Mouse (Mus musculus) ES-E14 (cell line): ENCODE data around the gene Celsr1. TPM values are rescaled to one million over a fixed set of nuclear protein-coding genes. Genes with fewer than 3 reads are reported as not detected.
A peak's percentile ranks its signal among the peaks of the same experiment; 100 is the strongest.

Experiments used
- DNase-seq: peaks from one replicate; pipeline ENCODE4 v3.0.0-alpha.2; 2013; ENCODE audit warnings: low read depth, low spot score
- H3K27ac ChIP-seq: 2 replicates; pipeline ENCODE4 v1.5.1; 2012; ENCODE audit warnings: low read depth, mild to moderate bottlenecking, low read length, moderate library complexity, mixed read lengths; ENCODE audit not compliant: poor library complexity, insufficient read depth, severe bottlenecking
- H3K36me3 ChIP-seq: 2 replicates; pipeline ENCODE4 v1.6.1; 2012; ENCODE audit warnings: mild to moderate bottlenecking, low read length, moderate library complexity, mixed read lengths; ENCODE audit not compliant: control insufficient read depth, poor library complexity, insufficient read depth, severe bottlenecking
- H3K4me1 ChIP-seq, 2 experiments: fragments of 150-350 bp in 1 of 2; sonication (generic) in 1 of 2; 2 replicates each; pipeline ENCODE4 v1.6.1; 2012; ENCODE audit warnings: low read length in 2 of 2, mild to moderate bottlenecking in 1 of 2, mixed read lengths in 1 of 2; ENCODE audit not compliant: control insufficient read depth in 2 of 2, insufficient read depth in 2 of 2, poor library complexity in 1 of 2
- H3K4me3 ChIP-seq, 2 experiments: fragments of 150-350 bp in 1 of 2; sonication (generic) in 1 of 2; 2 replicates each; pipeline ENCODE4 v1.5.1; 2012; ENCODE audit warnings: low read length in 2 of 2, low read depth in 1 of 2, mild to moderate bottlenecking in 1 of 2, mixed read lengths in 1 of 2; ENCODE audit not compliant: insufficient read depth in 1 of 2, poor library complexity in 1 of 2, severe bottlenecking in 1 of 2
- H3K9ac ChIP-seq: 2 replicates; pipeline ENCODE4 v1.6.1; 2012; ENCODE audit warnings: low read depth, mild to moderate bottlenecking, low read length, mixed read lengths; ENCODE audit not compliant: poor library complexity, insufficient read depth, severe bottlenecking
- H3K9me3 ChIP-seq: fragments of 150-350 bp; sonication (generic); 2 replicates; pipeline ENCODE4 v1.6.1; 2012; ENCODE audit warnings: low read depth, mild to moderate bottlenecking, low read length; ENCODE audit not compliant: control insufficient read depth, insufficient read depth
- CHD2 ChIP-seq: IDR thresholded peaks from 2 replicates; pipeline ENCODE4 v1.6.1; 2014; ENCODE audit warnings: mild to moderate bottlenecking, low read depth, low read length, inconsistent platforms
- HCFC1 ChIP-seq: IDR thresholded peaks from 2 replicates; pipeline ENCODE4 v1.6.1; 2012; ENCODE audit warnings: low read length, inconsistent platforms, borderline replicate concordance; ENCODE audit not compliant: insufficient read depth
- MAFK ChIP-seq: IDR thresholded peaks from 2 replicates; pipeline ENCODE4 v1.6.1; 2014; ENCODE audit warnings: mild to moderate bottlenecking, low read depth, low read length, inconsistent platforms; ENCODE audit not compliant: insufficient read depth
- ZC3H11A ChIP-seq: IDR thresholded peaks from 2 replicates; pipeline ENCODE4 v1.6.1; 2012; ENCODE audit warnings: low read depth, mild to moderate bottlenecking, inconsistent platforms, low read length, borderline replicate concordance
- ZNF384 ChIP-seq: IDR thresholded peaks from 2 replicates; pipeline ENCODE4 v1.6.1; 2012; ENCODE audit warnings: low read depth, low read length, inconsistent platforms
- in situ Hi-C, 2 experiments: fragments of 600-800 bp; cut with MboI; formaldehyde crosslinking; loops; one replicate each; pipeline ENCODE4 v1.15.1; 2025; ENCODE audit warnings: low sequenced_read_pairs in 2 of 2, inconsistent platforms in 1 of 2; ENCODE audit not compliant: unreplicated experiment in 2 of 2
- total RNA-seq: library from RNA; depleted of rRNA; stranded (reverse); fragments of 300-350 nt; gene quantifications from 2 replicates; pipeline ENCODE4 v1.2.3, GENCODE M21; 2012

Gene Celsr1
- total RNA-seq, 1 experiment: 12.6 TPM

DNA sequence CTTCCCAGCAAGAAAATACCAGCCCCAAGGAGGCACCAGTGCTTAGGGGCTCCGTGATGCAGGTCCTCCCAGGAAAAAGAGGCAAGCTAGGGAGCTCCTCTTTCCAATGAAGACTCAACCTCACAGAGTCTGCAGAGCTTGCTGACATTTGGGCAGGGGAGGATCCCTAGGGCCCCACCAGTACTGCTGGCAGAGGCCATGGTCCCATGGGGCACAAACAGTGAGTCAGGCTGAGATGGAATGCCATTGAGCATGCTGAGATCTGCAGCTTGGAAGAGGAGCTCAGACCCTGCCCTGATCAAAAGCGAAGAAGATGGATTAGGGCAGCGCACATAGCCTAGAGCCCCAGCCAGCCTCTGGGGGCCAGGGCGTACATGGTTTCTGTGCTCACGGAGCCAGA lies 7.8 kb upstream of the Celsr1 start:
- in situ Hi-C loops: no loop called here
- no peak overlapping the region for H3K27ac ChIP-seq
- no peaks in the 10 kb centered on the region for H3K36me3 ChIP-seq
- H3K9me3 ChIP-seq: no peaks in the 10 kb centered on the region
- H3K9ac ChIP-seq: no peak overlapping the region
- DNase-seq: no peak
- TF ChIP-seq CHD2: no peak
- no peak for TF ChIP-seq HCFC1
- TF ChIP-seq ZC3H11A: no peak
- no peak overlapping the region for H3K4me3 ChIP-seq
- peaks cover 0 to 2% of the 10 kb centered on the region in 2 experiments; a peak in 1 of 4 replicates for H3K4me1 ChIP-seq

- no peak overlapping the region for H3K4me3 ChIP-seq
- H3K9me3 ChIP-seq: no peaks in the 10 kb centered on the region
- no peak overlapping the region for H3K9ac ChIP-seq
- H3K27ac ChIP-seq: no peak overlapping the region
- H3K4me1 ChIP-seq: peaks cover 0 to 4% of the 10 kb centered on the region in 2 experiments; a peak in 1 of 4 replicates
- in situ Hi-C loops: loop anchor here (5.0 to 10.0 kb wide), 2 partner anchors 124 to 127 kb away; no protein-coding TSS in a partner anchor
- no peaks in the 10 kb centered on the region for H3K36me3 ChIP-seq
- DNase-seq: peak; percentile 81
- no peak for TF ChIP-seq CHD2
- no peak for TF ChIP-seq HCFC1
- no peak for TF ChIP-seq MAFK
- no peak for TF ChIP-seq ZNF384
- peak; percentile 92 for TF ChIP-seq ZC3H11A
Measured at GRCm38 (mm10) chr15:86038802-86039201, 5.2 kb upstream of the Celsr1 start.

- H3K36me3 ChIP-seq: peaks cover 6% of the 10 kb centered on the region; the same call in 1 of the 2 replicates
- H3K4me1 ChIP-seq: peaks cover 0 to 14% of the 10 kb centered on the region in 2 experiments; a peak in 1 of 4 replicates
- no peak overlapping the region for H3K4me3 ChIP-seq
- H3K27ac ChIP-seq: no peak overlapping the region
- no peaks in the 10 kb centered on the region for H3K9me3 ChIP-seq
- no peak overlapping the region for H3K9ac ChIP-seq
- no peak for TF ChIP-seq ZC3H11A
- TF ChIP-seq ZNF384: no peak
- no peak for TF ChIP-seq HCFC1
- no peak for TF ChIP-seq MAFK
- no peak for TF ChIP-seq CHD2
- DNase-seq: no peak
- in situ Hi-C loops: loop anchor here (5.0 to 10.0 kb wide), 2 partner anchors 121 to 124 kb away; no protein-coding TSS in a partner anchor
Measured at GRCm38 (mm10) chr15:86035913-86036312, 2.3 kb upstream of the Celsr1 start.

DNA sequence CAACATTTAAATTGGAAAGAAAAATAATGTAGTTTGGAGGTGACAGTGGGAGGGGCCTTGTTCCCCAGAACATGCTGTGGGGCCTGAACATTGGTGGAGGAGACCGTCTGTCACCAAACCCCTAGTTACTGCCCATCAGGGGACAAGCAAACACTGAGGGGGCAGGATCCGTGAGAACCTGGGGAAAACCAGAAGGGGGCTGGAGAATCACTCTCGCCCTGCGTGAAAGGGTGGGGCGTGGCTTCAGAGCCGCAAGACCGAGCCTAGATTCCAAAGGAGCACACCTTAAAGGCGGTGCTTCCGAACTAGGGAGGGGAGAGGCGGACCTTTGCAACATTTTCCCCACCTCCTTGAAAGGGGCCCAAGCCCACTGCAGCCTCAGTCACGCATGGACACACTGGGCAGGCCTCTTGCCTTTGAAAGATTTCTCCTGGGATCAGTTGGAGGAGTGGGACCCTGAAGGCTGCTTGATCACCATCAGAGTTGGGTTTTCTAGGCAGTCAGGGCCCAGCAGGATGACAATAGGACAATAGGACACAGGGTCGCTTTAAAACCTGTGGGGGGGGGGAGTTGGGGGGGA lies 1.3 kb upstream of the Celsr1 start:
- H3K36me3 ChIP-seq: peaks cover 7% of the 10 kb centered on the region; the same call in 1 of the 2 replicates
- H3K4me3 ChIP-seq: peak overlapping the region; percentile 14 to 65; a peak in 3 of 4 replicates
- TF ChIP-seq MAFK (no peak), ZC3H11A (no peak), HCFC1 (no peak), ZNF384 (no peak), CHD2 (no peak)
- H3K9me3 ChIP-seq: no peaks in the 10 kb centered on the region
- H3K4me1 ChIP-seq: peaks cover 0 to 20% of the 10 kb centered on the region in 2 experiments; a peak in 1 of 4 replicates
- in situ Hi-C loops: loop anchor here (5.0 to 10.0 kb wide), 2 partner anchors 120 to 123 kb away; no protein-coding TSS in a partner anchor
- no peak for DNase-seq
- no peak overlapping the region; the same call in 1 of the 2 replicates for H3K9ac ChIP-seq
- H3K27ac ChIP-seq: no peak overlapping the region
